Mouse (Mus musculus) midbrain, embryonic 14.5 days (tissue): ENCODE data around the gene Grm6. TPM values are rescaled to one million over a fixed set of nuclear protein-coding genes. Genes with fewer than 3 reads are reported as not detected.

ENCODE experiments used
- ATAC-seq: fragments of 200-750 bp; cut with Nextera tagmentation; 2 replicates; pipeline ENCODE4 v1.8.0; 2017; ENCODE audit warnings: moderate number of reproducible peaks, moderate library complexity; ENCODE audit not compliant: low FRiP score, low TSS enrichment
- DNase-seq: peaks from one replicate; pipeline ENCODE4 v3.0.0-alpha.2; 2015
- H3K27ac ChIP-seq: fragments of 300-500 bp; sonication (generic); replicated peaks from 2 replicates; pipeline ENCODE4 v1.5.1; 2014; ENCODE audit warnings: mild to moderate bottlenecking, low read depth, low read length, moderate library complexity
- H3K27me3 ChIP-seq: fragments of 300-500 bp; sonication (generic); 2 replicates; pipeline ENCODE4 v1.6.1; 2014; ENCODE audit warnings: low read length, control low read depth, mixed read lengths; ENCODE audit not compliant: control insufficient read depth, insufficient read depth
- H3K36me3 ChIP-seq: fragments of 300-500 bp; sonication (generic); 2 replicates; pipeline ENCODE4 v1.6.1; 2014; ENCODE audit warnings: low read length, control low read depth; ENCODE audit not compliant: control insufficient read depth, insufficient read depth
- H3K4me1 ChIP-seq: fragments of 300-500 bp; sonication (generic); 2 replicates; pipeline ENCODE4 v1.6.1; 2014; ENCODE audit warnings: mild to moderate bottlenecking, antibody characterized with exemption, low read length, control low read depth; ENCODE audit not compliant: control insufficient read depth, insufficient read depth
- H3K4me2 ChIP-seq: fragments of 300-500 bp; sonication (generic); 2 replicates; pipeline ENCODE4 v1.6.1; 2014; ENCODE audit warnings: mild to moderate bottlenecking, low read length, moderate library complexity
- H3K4me3 ChIP-seq: fragments of 300-500 bp; sonication (generic); replicated peaks from 2 replicates; pipeline ENCODE4 v1.5.1; 2014; ENCODE audit warnings: low read depth, low read length
- H3K9ac ChIP-seq: fragments of 300-500 bp; sonication (generic); replicated peaks from 2 replicates; pipeline ENCODE4 v1.6.1; 2014; ENCODE audit warnings: mild to moderate bottlenecking, low read length, moderate library complexity
- H3K9me3 ChIP-seq: fragments of 300-500 bp; sonication (generic); 2 replicates; pipeline ENCODE4 v1.6.1; 2016; ENCODE audit warnings: low read length, control low read depth, mixed read lengths; ENCODE audit not compliant: control insufficient read depth
- WGBS: fragments of 180-500 bp; shearing (Covaris S2); extraction: QIAGEN DNeasy Blood & Tissue Kit; methylation state at CpG from one replicate; pipeline ENCODE4 v1.1.7; 2014; 5-methylcytosine and 5-hydroxymethylcytosine counted together
- polyA plus RNA-seq: library from polyadenylated mRNA; unstranded; fragments of >200 nt; fragmentation: Nextera tagmentation; extraction: Ambion mirVana; gene quantifications from 2 replicates; pipeline ENCODE4 v1.2.1, GENCODE M21; 2014

Grm6 gene
- polyA plus RNA-seq, 1 experiment from 2014 or later: not detected

GRCm38 (mm10) chr11:50892441-50892840, 42.0 kb downstream of the Grm6 start:
- 60% methylated on average over 2 of the region's 2 CpGs for WGBS
- H3K4me1 ChIP-seq: no peaks in the 10 kb centered on the region
- H3K27me3 ChIP-seq: no peaks in the 10 kb centered on the region
- ATAC-seq (no peak), DNase-seq (no peak)
- H3K9ac ChIP-seq: no peak overlapping the region
- no peak overlapping the region for H3K4me2 ChIP-seq
- no peaks in the 10 kb centered on the region for H3K36me3 ChIP-seq
- no peak overlapping the region for H3K27ac ChIP-seq
- H3K4me3 ChIP-seq: no peak overlapping the region
- H3K9me3 ChIP-seq: peaks cover 21% of the 10 kb centered on the region

- ATAC-seq (no peak), DNase-seq (no peak)
- Histone ChIP-seq H3K4me3 (no peak overlapping the region), H3K9me3 (peaks cover 66% of the 10 kb centered on the region), H3K4me1 (no peaks in the 10 kb centered on the region), H3K36me3 (peaks cover 43% of the 10 kb centered on the region), H3K27ac (no peak overlapping the region), H3K9ac (no peak overlapping the region), H3K27me3 (no peaks in the 10 kb centered on the region), H3K4me2 (no peak overlapping the region)
- WGBS: 88% methylated on average over 1 of the region's 1 CpGs
Observed at GRCm38 (mm10) chr11:50897359-50897758, 46.9 kb downstream of the Grm6 start.

- H3K4me1 ChIP-seq: no peaks in the 10 kb centered on the region
- DNase-seq (no peak), ATAC-seq (no peak)
- H3K27me3 ChIP-seq: no peaks in the 10 kb centered on the region
- H3K9me3 ChIP-seq: peaks cover 71% of the 10 kb centered on the region
- no peak overlapping the region for H3K4me2 ChIP-seq
- peaks cover 91% of the 10 kb centered on the region for H3K36me3 ChIP-seq
- H3K9ac ChIP-seq: no peak overlapping the region
- H3K27ac ChIP-seq: no peak overlapping the region
- no peak overlapping the region for H3K4me3 ChIP-seq
- WGBS: 82% methylated on average over 5 of the region's 5 CpGs
Observed at GRCm38 (mm10) chr11:50908136-50908535, 57.7 kb downstream of the Grm6 start.

- no peak overlapping the region for H3K4me3 ChIP-seq
- H3K27me3 ChIP-seq: no peaks in the 10 kb centered on the region
- no peak overlapping the region for H3K27ac ChIP-seq
- no peak overlapping the region for H3K4me2 ChIP-seq
- ATAC-seq (no peak), DNase-seq (no peak)
- H3K4me1 ChIP-seq: peaks cover 4% of the 10 kb centered on the region; the same call in 1 of the 2 replicates
- peaks cover 41% of the 10 kb centered on the region for H3K36me3 ChIP-seq
- 100% methylated on average over 1 of the region's 1 CpGs for WGBS
- H3K9me3 ChIP-seq: peaks cover 36% of the 10 kb centered on the region
- no peak overlapping the region for H3K9ac ChIP-seq
Observed at GRCm38 (mm10) chr11:50913301-50913700, 62.8 kb downstream of the Grm6 start.

- H3K27me3 ChIP-seq: no peaks in the 10 kb centered on the region
- H3K9me3 ChIP-seq: peaks cover 30% of the 10 kb centered on the region
- peak overlapping the region; percentile 49; the same call in 1 of the 2 replicates for H3K4me2 ChIP-seq
- WGBS: 95% methylated on average over 3 of the region's 3 CpGs
- H3K36me3 ChIP-seq: peaks cover 29% of the 10 kb centered on the region
- ATAC-seq: no peak
- H3K4me3 ChIP-seq: no peak overlapping the region
- no peak for DNase-seq
- peaks cover 4% of the 10 kb centered on the region; the same call in 1 of the 2 replicates for H3K4me1 ChIP-seq
- no peak overlapping the region for H3K27ac ChIP-seq
- no peak overlapping the region for H3K9ac ChIP-seq
Observed at GRCm38 (mm10) chr11:50914461-50914860, 64.0 kb downstream of the Grm6 start.

Other genes with a start within 250 kb of the Grm6 start
- gene Adamts2, start 248.6 kb upstream of the Grm6 start, polyA plus RNA-seq: 2.7 and 3.4 TPM in 2 replicates
- gene Zfp354c, start 23.0 kb upstream of the Grm6 start, polyA plus RNA-seq: 61.3 and 83.5 TPM in 2 replicates
- 1.6 and 1.9 TPM in 2 replicates for gene Zfp879, start 9.1 kb upstream of the Grm6 start, polyA plus RNA-seq
- 12.5 and 15.7 TPM in 2 replicates for gene Zfp454, start 37.0 kb downstream of the Grm6 start, polyA plus RNA-seq
- 59.6 and 59.9 TPM in 2 replicates for gene Zfp2, start 65.5 kb downstream of the Grm6 start, polyA plus RNA-seq
- 4.3 and 4.5 TPM in 2 replicates for gene Zfp354b, start 80.9 kb downstream of the Grm6 start, polyA plus RNA-seq
- gene 4933414I15Rik, start 93.1 kb downstream of the Grm6 start, polyA plus RNA-seq: not detected in 2 replicates
- gene Prop1, start 103.1 kb downstream of the Grm6 start, polyA plus RNA-seq: not detected in 2 replicates
- gene Olfr1378, start 115.8 kb downstream of the Grm6 start, polyA plus RNA-seq: not detected in 2 replicates
- not detected in 2 replicates for gene Olfr1377, start 131.3 kb downstream of the Grm6 start, polyA plus RNA-seq
- not detected in 2 replicates for gene Olfr51, start 152.9 kb downstream of the Grm6 start, polyA plus RNA-seq
- not detected in 2 replicates for gene Olfr54, start 163.6 kb downstream of the Grm6 start, polyA plus RNA-seq
- not detected in 2 replicates for gene Olfr1375, start 197.4 kb downstream of the Grm6 start, polyA plus RNA-seq
- gene Zfp354a, start 208.6 kb downstream of the Grm6 start, polyA plus RNA-seq: 15.6 and 16.5 TPM in 2 replicates